Mouse (Mus musculus): ENCODE data around the gene Fam160a2. TPM values are rescaled to one million over a fixed set of nuclear protein-coding genes. Genes with fewer than 3 reads are reported as not detected.
A peak's percentile ranks its signal among the peaks of the same experiment; 100 is the strongest.

Fam160a2 gene
- 10 to 100 TPM; 10.5 to 25.3 (median 17.5) TPM for polyA plus RNA-seq (2017; shearing (Covaris generic))

GRCm38 (mm10) chr7:105399935-105400624, at the start of gene Fam160a2:
TSS of gene Fam160a2 (minus strand) at chr7:105400054.
- peak; percentile 90 for ATAC-seq

- ATAC-seq, result no peak
These were observed 45.2 kb upstream of the Fam160a2 start for GRCm38 (mm10) chr7:105445076-105445475.

- ATAC-seq, result no peak
These were observed 41.6 kb upstream of the Fam160a2 start for GRCm38 (mm10) chr7:105441426-105441825.

GRCm38 (mm10) chr7:105437979-105438772, 38.3 kb upstream of the Fam160a2 start:
- no peak for ATAC-seq

- ATAC-seq, result no peak
These were observed 34.9 kb upstream of the Fam160a2 start for GRCm38 (mm10) chr7:105434798-105435197.

GRCm38 (mm10) chr7:105433859-105434258, 34.0 kb upstream of the Fam160a2 start:
- ATAC-seq, result no peak

- no peak for ATAC-seq
These were observed 32.2 kb upstream of the Fam160a2 start for GRCm38 (mm10) chr7:105432058-105432457.

- no peak for ATAC-seq
These were observed 26.2 kb upstream of the Fam160a2 start for GRCm38 (mm10) chr7:105426051-105426450.

- no peak for ATAC-seq
These were observed 25.7 kb upstream of the Fam160a2 start, which contains the start of gene Cckbr for GRCm38 (mm10) chr7:105425424-105426043. TSS of gene Cckbr (plus strand) at chr7:105425731.

- ATAC-seq, result no peak
These were observed 24.5 kb upstream of the Fam160a2 start for GRCm38 (mm10) chr7:105424368-105424767.

GRCm38 (mm10) chr7:105420903-105421302, 21.0 kb upstream of the Fam160a2 start:
- no peak for ATAC-seq

GRCm38 (mm10) chr7:105418106-105418505, 18.3 kb upstream of the Fam160a2 start:
- no peak for ATAC-seq

- no peak for ATAC-seq
These were observed 16.7 kb upstream of the Fam160a2 start for GRCm38 (mm10) chr7:105416529-105416928.

GRCm38 (mm10) chr7:105414385-105414784, 14.5 kb upstream of the Fam160a2 start:
- no peak for ATAC-seq

GRCm38 (mm10) chr7:105411874-105412632, 12.2 kb upstream of the Fam160a2 start:
- peak; percentile 67 for ATAC-seq

- no peak for ATAC-seq
These were observed 6.5 kb upstream of the Fam160a2 start for GRCm38 (mm10) chr7:105406322-105406721.

GRCm38 (mm10) chr7:105404268-105404667, 4.4 kb upstream of the Fam160a2 start, which contains the start of gene Cnga4:
TSS of gene Cnga4 (plus strand) at chr7:105404568.
- ATAC-seq, result no peak

GRCm38 (mm10) chr7:105399058-105399934, 558 bp downstream of the Fam160a2 start:
- peak; percentile 9 for ATAC-seq

- ATAC-seq, result no peak
These were observed 3.7 kb downstream of the Fam160a2 start for GRCm38 (mm10) chr7:105396126-105396525.

GRCm38 (mm10) chr7:105395131-105395820, 4.6 kb downstream of the Fam160a2 start:
- no peak for ATAC-seq

GRCm38 (mm10) chr7:105394606-105395005, 5.2 kb downstream of the Fam160a2 start:
- no peak for ATAC-seq
